8 mouse cellular contexts compared by ENCODE assay signal in the genomic region with DNA sequence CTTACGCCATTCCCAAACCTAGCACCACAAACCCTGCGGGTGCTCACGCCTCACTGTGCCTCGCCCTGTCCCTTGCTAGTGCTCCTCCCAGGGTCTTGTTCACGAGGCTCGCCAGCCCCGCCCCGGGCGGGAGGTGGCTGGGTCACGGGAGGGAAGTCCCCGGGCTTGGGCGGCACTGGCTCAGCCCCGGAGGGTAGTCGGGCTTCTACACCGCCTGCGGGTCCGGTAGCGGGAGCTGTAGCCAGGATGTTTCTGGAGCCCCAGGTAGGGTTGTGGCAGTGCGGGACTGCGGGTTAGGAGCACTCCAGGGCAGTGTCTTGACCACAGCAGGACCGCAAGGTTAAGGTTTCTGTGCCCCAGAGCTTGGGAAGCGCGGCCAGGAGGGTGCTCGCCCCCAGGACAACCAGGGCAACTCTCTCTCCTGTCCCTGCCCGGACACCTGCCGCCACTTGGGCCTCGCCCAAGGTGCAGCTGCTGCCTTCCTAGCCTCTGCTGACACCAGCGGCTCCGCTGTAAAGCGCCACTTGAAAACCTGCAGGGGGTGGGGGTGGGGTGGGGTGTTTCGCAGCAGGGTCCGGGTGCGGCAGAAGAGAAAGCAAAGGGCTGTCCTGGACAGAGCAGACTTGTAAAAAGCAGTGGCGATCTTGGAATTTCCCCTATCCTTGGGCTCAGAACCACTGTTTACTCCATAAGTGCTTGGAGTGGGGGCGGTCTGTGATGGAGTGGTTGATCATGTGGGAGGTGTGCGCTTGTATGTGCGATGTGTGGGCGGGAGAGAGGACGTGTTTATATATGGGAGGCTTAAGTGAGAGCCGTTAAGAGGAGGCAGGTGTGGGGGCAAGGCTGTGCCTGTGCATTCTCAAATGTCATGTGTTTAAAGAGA. TPM values are rescaled to one million over a fixed set of nuclear protein-coding genes. Genes with fewer than 3 reads are reported as not detected.
DNase-seq lines count a peak whose midpoint lies in the region; ATAC-seq and TF ChIP-seq lines count a peak whose summit lies in the region.

No protein-coding gene starts in this region.

- ATAC-seq in kidney, embryonic 16.5 days (ENCODE audit: low FRiP score, low TSS enrichment) = peak; percentile 49
- ATAC-seq in neural tube, embryonic 13.5 days (ENCODE audit: low read depth) = peak; percentile 60

- in situ Hi-C loops in ES-E14 (cut with MboI; ENCODE audit: low sequenced_read_pairs in 2 of 2, unreplicated experiment in 2 of 2) = no loop called here

- H3K27ac ChIP-seq in ES-E14 (ENCODE audit: insufficient read depth, low read depth, low read length, poor library complexity, severe bottlenecking) = peak overlapping the region; percentile 74; the same call in 1 of the 2 replicates
- H3K27ac ChIP-seq in heart, embryonic 10.5 days = peak overlapping the region; percentile 76
- no peak overlapping the region for H3K27ac ChIP-seq in kidney, embryonic 16.5 days (ENCODE audit: low read length)
- H3K27ac ChIP-seq in neural tube, embryonic 13.5 days (replicated peaks) = no peak overlapping the region

- H3K4me1 ChIP-seq in ES-E14 (ENCODE audit: control insufficient read depth in 2 of 2, insufficient read depth in 2 of 2, low read length in 2 of 2, poor library complexity in 1 of 2) = peaks cover 0 to 10% of the 10 kb centered on the region in 2 experiments; a peak in 2 of 4 replicates
- peaks cover 23% of the 10 kb centered on the region for H3K4me1 ChIP-seq in heart, embryonic 10.5 days
- H3K4me1 ChIP-seq in kidney, embryonic 16.5 days (ENCODE audit: insufficient read depth, low read length) = peaks cover 12% of the 10 kb centered on the region
- peaks cover 12% of the 10 kb centered on the region for H3K4me1 ChIP-seq in lung, adult 2 months (ENCODE audit: control insufficient read depth, insufficient read depth, low read length)
- peaks cover 29% of the 10 kb centered on the region for H3K4me1 ChIP-seq in neural tube, embryonic 13.5 days (replicated peaks)

- no peaks in the 10 kb centered on the region for H3K9me3 ChIP-seq in ES-E14 (ENCODE audit: control insufficient read depth, insufficient read depth, low read depth, low read length)
- no peaks in the 10 kb centered on the region for H3K9me3 ChIP-seq in heart, embryonic 10.5 days
- no peaks in the 10 kb centered on the region for H3K9me3 ChIP-seq in kidney, embryonic 16.5 days (ENCODE audit: low read length)
- no peaks in the 10 kb centered on the region for H3K9me3 ChIP-seq in neural tube, embryonic 13.5 days

- DNase-seq in 416B (ENCODE audit: low read depth) = peak; percentile 11
- peak; percentile 85 for DNase-seq in ES-E14 (ENCODE audit: low read depth, low spot score)
- peak; percentile 60 to 67 for DNase-seq in cerebellum, postnatal 36 days
- DNase-seq in heart, embryonic 10.5 days (ENCODE audit: low spot score) = no peak
- peak; percentile 81 for DNase-seq in lung, adult 2 months
- DNase-seq in urinary bladder, postnatal 36 days (ENCODE audit: low spot score in 2 of 2) = peak; percentile 11 to 18

- peak; percentile 75; the same call in 1 of the 2 replicates for TF ChIP-seq POLR2A in lung, adult 2 months (IDR thresholded peaks at IDR 0.05; ENCODE audit: borderline replicate concordance, extremely low read depth, low read depth, low read length)

- no peak for TF ChIP-seq CTCF in lung, adult 2 months (IDR thresholded peaks at IDR 0.05; ENCODE audit: insufficient read depth, low read length)

- H3K27me3 ChIP-seq in heart, embryonic 10.5 days (ENCODE audit: insufficient read depth, poor library complexity, severe bottlenecking) = peaks cover 54% of the 10 kb centered on the region
- no peaks in the 10 kb centered on the region for H3K27me3 ChIP-seq in kidney, embryonic 16.5 days (ENCODE audit: insufficient read depth, low read length)
- peaks cover 38% of the 10 kb centered on the region for H3K27me3 ChIP-seq in neural tube, embryonic 13.5 days

- peak overlapping the region; percentile 64 to 67 for H3K4me3 ChIP-seq in ES-E14 (ENCODE audit: insufficient read depth in 1 of 2, low read depth in 1 of 2, low read length in 2 of 2, poor library complexity in 1 of 2, severe bottlenecking in 1 of 2)
- H3K4me3 ChIP-seq in heart, embryonic 10.5 days = peak overlapping the region; percentile 71
- H3K4me3 ChIP-seq in kidney, embryonic 16.5 days (ENCODE audit: low read length) = peak overlapping the region; percentile 57
- peak overlapping the region; percentile 85 for H3K4me3 ChIP-seq in lung, adult 2 months (replicated peaks; ENCODE audit: extremely low read depth, low read depth, low read length)
- H3K4me3 ChIP-seq in neural tube, embryonic 13.5 days = peak overlapping the region; percentile 48

- H3K4me2 ChIP-seq in kidney, embryonic 16.5 days (replicated peaks; ENCODE audit: low read depth, low read length) = peak overlapping the region; percentile 94
- peak overlapping the region; percentile 98 for H3K4me2 ChIP-seq in neural tube, embryonic 13.5 days

- peak overlapping the region; percentile 6; the same call in 1 of the 2 replicates for H3K9ac ChIP-seq in ES-E14 (ENCODE audit: insufficient read depth, low read depth, low read length, poor library complexity, severe bottlenecking)
- peak overlapping the region; percentile 63 for H3K9ac ChIP-seq in kidney, embryonic 16.5 days (replicated peaks; ENCODE audit: low read length)
- peak overlapping the region; percentile 72 for H3K9ac ChIP-seq in neural tube, embryonic 13.5 days

- 2% methylated on average over 40 of the region's 40 CpGs for WGBS in heart, embryonic 10.5 days
- 1% methylated on average over 40 of the region's 40 CpGs for WGBS in kidney, embryonic 16.5 days
- 2% methylated on average over 40 of the region's 40 CpGs for WGBS in lung, adult 2 months
- WGBS in neural tube, embryonic 13.5 days = under 1% methylated on average over 35 of the region's 40 CpGs

- H3K36me3 ChIP-seq in ES-E14 (ENCODE audit: control insufficient read depth, insufficient read depth, low read length, poor library complexity, severe bottlenecking) = no peaks in the 10 kb centered on the region
- no peaks in the 10 kb centered on the region for H3K36me3 ChIP-seq in heart, embryonic 10.5 days
- H3K36me3 ChIP-seq in kidney, embryonic 16.5 days (ENCODE audit: insufficient read depth, low read length) = no peaks in the 10 kb centered on the region
- H3K36me3 ChIP-seq in neural tube, embryonic 13.5 days = no peaks in the 10 kb centered on the region

TF ChIP-seq in ES-E14, 5 proteins besides CTCF, POLR2A, EP300 and RAD21:
- TF ChIP-seq MAFK (IDR thresholded peaks at IDR 0.05; ENCODE audit: insufficient read depth, low read depth, low read length) (no peak), HCFC1 (IDR thresholded peaks at IDR 0.05; ENCODE audit: borderline replicate concordance, insufficient read depth, low read length) (no peak), CHD2 (IDR thresholded peaks at IDR 0.05; ENCODE audit: low read depth, low read length) (no peak), ZNF384 (IDR thresholded peaks at IDR 0.05; ENCODE audit: low read depth, low read length) (no peak), ZC3H11A (IDR thresholded peaks at IDR 0.05; ENCODE audit: borderline replicate concordance, low read depth, low read length) (no peak)

RNA-seq across cellular contexts. Expression of a gene that starts 55.2 kb away (rescaled TPM):
- total RNA-seq in ES-E14 (2012; rRNA removed) = 0.94 and 1.3 TPM in 2 replicates
- polyA plus RNA-seq in heart, embryonic 10.5 days (2016; fragmentation: Nextera tagmentation; extraction: Ambion mirVana) = 0.35 and 0.43 TPM in 2 replicates
- 0.72 and 1.5 TPM in 2 replicates for polyA plus RNA-seq in kidney, embryonic 16.5 days (2015; fragmentation: Nextera tagmentation; extraction: Ambion mirVana)
- 50.3 and 57.1 TPM in 2 replicates for polyA plus RNA-seq in lung, adult 2 months (2012; rRNA removed)
- 0.80 and 0.88 TPM in 2 replicates for polyA plus RNA-seq in neural tube, embryonic 13.5 days (2015; fragmentation: Nextera tagmentation; extraction: Ambion mirVana)

Comparison
In these comparisons a context has a peak if more than half of its experiments do, and no peak if none do; other contexts are left out.
1. H3K27ac ChIP-seq: peak in ES-E14 (single experiment) and heart, embryonic 10.5 days (single experiment); none in kidney, embryonic 16.5 days (single experiment) and neural tube, embryonic 13.5 days (single experiment).
2. H3K9ac ChIP-seq: peak in every context shown above with its lines; median percentile 72 in neural tube, embryonic 13.5 days; 63 in kidney, embryonic 16.5 days; 6 in ES-E14.
3. RNA of a gene that starts 55.2 kb away (polyA plus RNA-seq): 50.3 to 57.1 TPM in lung, adult 2 months; 0.72 to 1.5 TPM in kidney, embryonic 16.5 days, 0.80 to 0.88 TPM in neural tube, embryonic 13.5 days and 0.35 to 0.43 TPM in heart, embryonic 10.5 days; every median in the first group is over 10 times any median in the second.
4. Peak in every context shown above with its lines, with median percentiles within 50 percentile points of each other: H3K4me3 ChIP-seq.